Mouse (Mus musculus): ENCODE measurements around the gene Slc4a2. TPM values are rescaled to one million over a fixed set of nuclear protein-coding genes. Genes with fewer than 3 reads are reported as not detected.

Slc4a2 gene
- polyA plus RNA-seq, 1 experiment from 2014 or later, result 11.5 TPM

DNA sequence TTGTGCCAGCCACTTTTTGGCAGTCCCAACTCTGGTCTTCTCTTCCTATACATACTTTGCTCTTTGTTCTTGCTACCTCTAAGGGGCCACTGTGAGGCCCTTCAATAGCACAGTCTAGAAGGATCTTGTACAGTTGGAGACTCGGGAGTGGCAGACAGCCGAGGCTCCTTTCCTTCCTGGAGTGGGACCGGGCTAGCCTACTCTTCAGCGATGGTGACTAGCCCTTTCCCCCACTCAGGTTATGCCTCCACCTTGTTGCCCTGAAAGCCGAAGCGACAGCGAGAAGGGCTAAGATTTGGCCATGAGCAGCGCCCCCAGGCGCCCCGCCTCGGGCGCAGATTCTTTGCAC is 3.6 kb downstream of the Slc4a2 start:
- Histone ChIP-seq H3K27me3 (replicated peaks; ENCODE audit: control insufficient read depth, insufficient read depth, low read length) (peaks cover 3% of the 10 kb centered on the region; the same call in 1 of the 2 replicates), H3K27ac (ENCODE audit: low read depth, low read length) (no peak overlapping the region), H3K9me3 (replicated peaks; ENCODE audit: control insufficient read depth, low read length) (no peaks in the 10 kb centered on the region), H3K4me2 (ENCODE audit: low read length) (peak overlapping the region; percentile 69; the same call in 1 of the 2 replicates), H3K9ac (ENCODE audit: low read length) (no peak overlapping the region), H3K4me3 (ENCODE audit: low read depth, low read length) (no peak overlapping the region), H3K4me1 (ENCODE audit: control insufficient read depth, insufficient read depth, low read length) (peaks cover 40% of the 10 kb centered on the region), H3K36me3 (ENCODE audit: control insufficient read depth, insufficient read depth, low read length) (peaks cover 22% of the 10 kb centered on the region)
- DNase-seq (ENCODE audit: low spot score) (no peak), ATAC-seq (no peak)
- 9% methylated on average over 12 of the region's 12 CpGs for WGBS

DNA sequence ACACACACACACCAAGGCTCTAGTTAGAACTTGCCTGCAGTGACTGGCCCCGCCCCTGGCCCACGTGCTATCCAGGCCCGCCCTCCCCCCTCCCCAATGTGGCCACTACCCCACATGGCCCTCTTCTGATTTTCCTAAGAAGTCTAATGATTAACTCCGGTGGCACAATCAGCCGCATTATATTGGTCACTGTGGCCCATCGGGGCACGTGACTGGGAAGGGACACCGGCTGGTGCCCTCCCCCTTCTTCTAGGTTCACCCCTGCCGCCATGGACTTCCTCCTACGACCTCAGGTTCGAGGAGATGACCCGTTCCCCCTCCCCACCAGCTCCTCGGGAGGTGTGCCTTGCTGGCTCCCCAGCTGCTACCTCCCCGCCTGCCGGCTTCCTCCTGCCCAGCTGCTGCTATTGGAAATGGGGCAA is 4.4 kb downstream of the Slc4a2 start:
- DNase-seq (ENCODE audit: low spot score) (no peak), ATAC-seq (no peak)
- H3K9ac ChIP-seq (ENCODE audit: low read length), result no peak overlapping the region
- H3K9me3 ChIP-seq (replicated peaks; ENCODE audit: control insufficient read depth, low read length), result no peaks in the 10 kb centered on the region
- WGBS, result 5% methylated on average over 15 of the region's 15 CpGs
- H3K4me3 ChIP-seq (ENCODE audit: low read depth, low read length), result no peak overlapping the region
- no peak overlapping the region for H3K27ac ChIP-seq (ENCODE audit: low read depth, low read length)
- H3K36me3 ChIP-seq (ENCODE audit: control insufficient read depth, insufficient read depth, low read length), result peaks cover 30% of the 10 kb centered on the region
- no peak overlapping the region for H3K4me2 ChIP-seq (ENCODE audit: low read length)
- H3K27me3 ChIP-seq (replicated peaks; ENCODE audit: control insufficient read depth, insufficient read depth, low read length), result peaks cover 3% of the 10 kb centered on the region; the same call in 1 of the 2 replicates
- peaks cover 33% of the 10 kb centered on the region for H3K4me1 ChIP-seq (ENCODE audit: control insufficient read depth, insufficient read depth, low read length)

DNA sequence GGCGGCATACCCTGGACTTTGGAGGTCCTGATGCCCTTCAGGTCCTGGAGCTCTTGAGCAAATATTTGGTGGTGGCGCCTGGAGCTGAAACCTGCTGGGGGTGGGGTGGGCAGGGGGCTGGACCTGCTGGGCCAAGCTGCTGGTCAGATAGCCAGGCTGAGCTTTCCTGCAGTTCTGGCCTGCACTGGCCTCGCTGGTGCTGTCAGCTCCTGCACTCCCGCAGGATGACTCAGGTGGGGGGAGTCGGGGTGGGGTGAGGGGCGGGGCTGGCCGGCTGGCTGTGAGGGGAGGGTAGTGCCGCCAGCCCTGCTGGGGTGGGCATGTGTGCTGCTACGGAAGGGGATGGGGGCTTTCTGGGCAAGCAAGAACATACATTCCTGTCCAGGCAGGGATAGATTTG is 5.0 kb downstream of the Slc4a2 start:
- Histone ChIP-seq H3K4me3 (ENCODE audit: low read depth, low read length) (no peak overlapping the region), H3K36me3 (ENCODE audit: control insufficient read depth, insufficient read depth, low read length) (peaks cover 31% of the 10 kb centered on the region), H3K4me1 (ENCODE audit: control insufficient read depth, insufficient read depth, low read length) (peaks cover 32% of the 10 kb centered on the region), H3K9ac (ENCODE audit: low read length) (peak overlapping the region; percentile 35; the same call in 1 of the 2 replicates), H3K9me3 (replicated peaks; ENCODE audit: control insufficient read depth, low read length) (no peaks in the 10 kb centered on the region), H3K27ac (ENCODE audit: low read depth, low read length) (no peak overlapping the region), H3K27me3 (replicated peaks; ENCODE audit: control insufficient read depth, insufficient read depth, low read length) (peaks cover 3% of the 10 kb centered on the region; the same call in 1 of the 2 replicates), H3K4me2 (ENCODE audit: low read length) (no peak overlapping the region)
- WGBS, result 13% methylated on average over 9 of the region's 9 CpGs
- no peak for ATAC-seq
- DNase-seq (ENCODE audit: low spot score), result no peak

DNA sequence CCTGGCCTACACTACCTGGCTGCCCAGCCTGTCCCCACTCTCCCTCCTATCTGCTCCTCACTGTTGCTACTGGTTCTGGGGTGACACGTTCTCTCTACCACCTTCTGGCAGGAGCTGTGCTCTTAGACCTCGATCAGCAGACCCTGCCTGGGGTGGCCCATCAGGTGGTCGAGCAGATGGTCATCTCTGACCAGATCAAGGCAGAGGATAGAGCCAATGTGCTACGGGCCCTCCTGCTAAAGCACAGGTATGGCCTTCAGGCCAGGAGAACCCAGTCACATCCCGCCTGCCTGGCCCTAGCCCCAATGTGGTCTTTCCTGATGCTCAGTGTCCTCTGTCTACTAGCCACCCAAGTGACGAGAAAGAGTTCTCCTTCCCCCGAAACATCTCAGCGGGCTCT is 10.4 kb downstream of the Slc4a2 start:
- no peaks in the 10 kb centered on the region for H3K27me3 ChIP-seq (replicated peaks; ENCODE audit: control insufficient read depth, insufficient read depth, low read length)
- H3K4me1 ChIP-seq (ENCODE audit: control insufficient read depth, insufficient read depth, low read length), result no peaks in the 10 kb centered on the region
- 93% methylated on average over 8 of the region's 8 CpGs for WGBS
- H3K4me3 ChIP-seq (ENCODE audit: low read depth, low read length), result no peak overlapping the region
- peaks cover 62% of the 10 kb centered on the region for H3K36me3 ChIP-seq (ENCODE audit: control insufficient read depth, insufficient read depth, low read length)
- no peak overlapping the region for H3K27ac ChIP-seq (ENCODE audit: low read depth, low read length)
- no peak overlapping the region for H3K4me2 ChIP-seq (ENCODE audit: low read length)
- DNase-seq (ENCODE audit: low spot score), result no peak
- no peak for ATAC-seq
- no peak overlapping the region for H3K9ac ChIP-seq (ENCODE audit: low read length)
- no peaks in the 10 kb centered on the region for H3K9me3 ChIP-seq (replicated peaks; ENCODE audit: control insufficient read depth, low read length)

DNA sequence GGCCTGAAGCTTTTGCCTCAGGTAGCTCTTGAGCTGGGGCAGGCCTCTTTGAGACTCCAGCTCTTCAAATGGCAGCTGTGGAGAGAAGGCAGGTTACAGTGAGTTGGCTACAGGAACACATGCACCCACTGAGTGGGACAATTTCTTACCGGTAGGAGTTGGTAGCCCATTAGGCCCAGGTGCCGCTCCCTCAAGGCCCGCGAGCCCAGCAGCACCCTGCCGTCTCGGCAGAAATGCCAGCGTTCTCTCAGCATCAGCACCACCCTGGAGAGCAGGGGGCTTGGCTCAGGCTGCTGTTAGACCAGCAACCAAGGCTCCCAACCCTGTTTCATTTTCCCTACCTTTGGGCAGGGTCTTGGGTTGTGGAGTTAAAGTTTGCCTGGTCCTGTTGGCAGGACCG is 17.6 kb downstream of the Slc4a2 start:
- WGBS, result 96% methylated on average over 8 of the region's 8 CpGs
- H3K9ac ChIP-seq (ENCODE audit: low read length), result no peak overlapping the region
- H3K4me1 ChIP-seq (ENCODE audit: control insufficient read depth, insufficient read depth, low read length), result peaks cover 9% of the 10 kb centered on the region
- H3K4me3 ChIP-seq (ENCODE audit: low read depth, low read length), result no peak overlapping the region
- no peak overlapping the region for H3K27ac ChIP-seq (ENCODE audit: low read depth, low read length)
- ATAC-seq (no peak), DNase-seq (ENCODE audit: low spot score) (no peak)
- no peaks in the 10 kb centered on the region for H3K27me3 ChIP-seq (replicated peaks; ENCODE audit: control insufficient read depth, insufficient read depth, low read length)
- H3K9me3 ChIP-seq (replicated peaks; ENCODE audit: control insufficient read depth, low read length), result no peaks in the 10 kb centered on the region
- no peak overlapping the region for H3K4me2 ChIP-seq (ENCODE audit: low read length)
- H3K36me3 ChIP-seq (ENCODE audit: control insufficient read depth, insufficient read depth, low read length), result peaks cover 52% of the 10 kb centered on the region

DNA sequence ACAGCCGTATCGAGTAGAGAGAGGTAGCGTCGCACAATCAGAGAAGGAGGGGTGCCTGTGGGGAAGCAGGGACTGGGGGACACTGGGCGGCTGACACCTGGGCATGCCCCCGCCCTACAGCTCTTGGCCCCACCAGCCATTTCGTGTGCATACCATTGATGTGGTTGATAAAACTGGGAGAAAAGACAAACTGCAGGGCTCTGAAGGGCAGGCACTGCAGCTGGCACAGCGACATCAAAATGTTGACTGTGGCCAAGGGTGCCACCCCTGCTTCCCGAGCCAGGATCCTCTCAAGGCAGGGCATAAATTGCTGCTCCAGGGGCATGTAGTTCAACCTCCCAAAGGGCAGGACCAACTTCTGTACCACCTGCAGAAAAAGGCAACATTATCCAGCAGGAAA is 18.4 kb downstream of the Slc4a2 start:
- 89% methylated on average over 9 of the region's 9 CpGs for WGBS
- H3K36me3 ChIP-seq (ENCODE audit: control insufficient read depth, insufficient read depth, low read length), result peaks cover 49% of the 10 kb centered on the region
- no peak for DNase-seq (ENCODE audit: low spot score)
- no peak overlapping the region for H3K4me3 ChIP-seq (ENCODE audit: low read depth, low read length)
- no peak for ATAC-seq
- no peaks in the 10 kb centered on the region for H3K9me3 ChIP-seq (replicated peaks; ENCODE audit: control insufficient read depth, low read length)
- H3K9ac ChIP-seq (ENCODE audit: low read length), result no peak overlapping the region
- peaks cover 9% of the 10 kb centered on the region for H3K4me1 ChIP-seq (ENCODE audit: control insufficient read depth, insufficient read depth, low read length)
- H3K4me2 ChIP-seq (ENCODE audit: low read length), result no peak overlapping the region
- H3K27me3 ChIP-seq (replicated peaks; ENCODE audit: control insufficient read depth, insufficient read depth, low read length), result no peaks in the 10 kb centered on the region
- H3K27ac ChIP-seq (ENCODE audit: low read depth, low read length), result no peak overlapping the region

DNA sequence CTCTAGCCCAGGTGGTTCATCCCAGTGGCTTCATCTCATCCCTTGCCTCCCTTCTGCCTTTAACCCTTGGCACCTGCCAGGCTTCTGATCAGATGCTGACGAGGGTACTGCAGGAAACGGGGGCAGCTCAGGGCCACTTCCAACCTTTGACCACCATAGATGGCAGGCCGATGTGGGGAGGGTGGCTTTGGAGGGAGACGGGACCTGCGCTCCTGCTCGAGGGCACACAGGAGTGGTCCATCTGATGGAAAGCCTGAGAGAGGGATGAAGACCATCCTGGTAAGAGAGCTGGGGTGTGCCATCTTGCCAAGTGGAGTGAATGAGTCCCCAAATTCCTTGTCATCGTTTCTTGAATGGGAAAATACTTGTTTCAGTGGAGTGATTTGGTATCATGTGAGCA is 19.6 kb downstream of the Slc4a2 start:
- H3K4me1 ChIP-seq (ENCODE audit: control insufficient read depth, insufficient read depth, low read length), result peaks cover 18% of the 10 kb centered on the region
- no peak overlapping the region for H3K4me3 ChIP-seq (ENCODE audit: low read depth, low read length)
- no peaks in the 10 kb centered on the region for H3K9me3 ChIP-seq (replicated peaks; ENCODE audit: control insufficient read depth, low read length)
- ATAC-seq (no peak), DNase-seq (ENCODE audit: low spot score) (no peak)
- WGBS, result 92% methylated on average over 7 of the region's 7 CpGs
- no peak overlapping the region for H3K9ac ChIP-seq (ENCODE audit: low read length)
- H3K27ac ChIP-seq (ENCODE audit: low read depth, low read length), result no peak overlapping the region
- no peaks in the 10 kb centered on the region for H3K27me3 ChIP-seq (replicated peaks; ENCODE audit: control insufficient read depth, insufficient read depth, low read length)
- peaks cover 49% of the 10 kb centered on the region for H3K36me3 ChIP-seq (ENCODE audit: control insufficient read depth, insufficient read depth, low read length)
- no peak overlapping the region for H3K4me2 ChIP-seq (ENCODE audit: low read length)

DNA sequence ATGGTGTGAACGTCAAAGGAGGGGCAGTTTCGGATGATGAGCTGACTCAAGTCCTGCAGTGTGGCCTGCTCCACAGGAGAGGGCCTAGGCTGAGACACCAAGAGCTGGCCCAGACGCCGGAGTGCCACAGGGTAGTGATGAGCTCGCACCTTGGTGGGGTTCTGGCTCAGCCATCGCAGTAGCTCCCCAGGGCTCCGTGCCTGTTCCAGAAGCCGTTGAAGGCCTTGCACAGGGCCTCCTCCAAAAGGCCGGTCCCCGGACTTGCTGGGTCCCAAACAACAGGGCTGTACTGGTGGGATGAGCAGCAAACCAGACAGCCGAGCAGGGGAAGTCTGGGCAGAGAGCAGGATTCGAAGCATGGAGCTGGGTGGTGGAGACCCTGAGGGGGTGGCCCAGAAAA is 20.3 kb downstream of the Slc4a2 start:
- 85% methylated on average over 12 of the region's 12 CpGs for WGBS
- Histone ChIP-seq H3K4me3 (ENCODE audit: low read depth, low read length) (peak overlapping the region; percentile 96), H3K9me3 (replicated peaks; ENCODE audit: control insufficient read depth, low read length) (no peaks in the 10 kb centered on the region), H3K9ac (ENCODE audit: low read length) (peak overlapping the region; percentile 95; the same call in 1 of the 2 replicates), H3K4me1 (ENCODE audit: control insufficient read depth, insufficient read depth, low read length) (peaks cover 18% of the 10 kb centered on the region), H3K27ac (ENCODE audit: low read depth, low read length) (no peak overlapping the region), H3K4me2 (ENCODE audit: low read length) (peak overlapping the region; percentile 97), H3K27me3 (replicated peaks; ENCODE audit: control insufficient read depth, insufficient read depth, low read length) (no peaks in the 10 kb centered on the region), H3K36me3 (ENCODE audit: control insufficient read depth, insufficient read depth, low read length) (peaks cover 44% of the 10 kb centered on the region)
- ATAC-seq (no peak), DNase-seq (ENCODE audit: low spot score) (no peak)

DNA sequence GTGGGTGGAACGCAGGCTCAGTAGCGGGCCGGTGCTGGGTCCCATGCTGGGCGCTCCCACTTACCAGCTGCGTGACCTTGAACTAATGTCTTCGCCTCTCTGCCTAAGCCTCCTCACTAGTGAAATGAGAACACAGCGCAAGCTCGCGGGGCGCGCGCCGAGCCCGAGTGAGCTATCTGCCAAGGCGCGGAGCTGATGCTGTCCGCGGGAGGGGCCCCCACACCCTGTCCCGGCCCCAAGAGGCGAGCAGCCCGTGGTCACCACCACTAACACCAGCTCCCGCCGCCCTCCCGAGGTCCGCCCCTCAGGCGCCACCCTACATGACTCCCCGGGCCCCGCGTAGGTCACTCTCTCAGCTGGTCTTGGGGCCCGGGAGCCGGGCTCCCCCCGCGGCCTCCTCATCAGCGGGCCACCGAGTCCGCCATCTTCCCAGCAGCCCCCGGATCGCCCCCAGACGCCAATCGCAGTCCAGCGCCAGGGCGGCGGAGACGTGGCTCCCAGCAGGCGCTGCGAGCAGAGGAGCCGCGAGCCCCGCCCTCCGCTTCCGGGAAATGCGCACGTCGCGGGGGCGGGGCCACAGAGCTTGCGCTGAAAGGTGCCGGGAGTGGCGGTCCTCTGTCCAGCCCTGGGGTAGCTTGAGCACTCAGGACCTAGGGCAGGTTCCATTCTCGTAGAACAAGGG is 21.2 kb downstream of the Slc4a2 start, which contains the start of gene Fastk:
Gene Fastk, minus strand, starts transcription at position 542 of the 682 bp plus-strand sequence.
- peak within 1 kb of the TSS; percentile 96 for H3K4me3 ChIP-seq (ENCODE audit: low read depth, low read length)
- H3K27ac ChIP-seq (ENCODE audit: low read depth, low read length), result peak within 1 kb of the TSS; percentile 85
- ATAC-seq, result peak; percentile 90

More for the DNA sequence above, 21.2 kb downstream of the Slc4a2 start, which contains the start of gene Fastk:
- Histone ChIP-seq H3K36me3 (ENCODE audit: control insufficient read depth, insufficient read depth, low read length) (peaks cover 34% of the 10 kb centered on the region), H3K9me3 (replicated peaks; ENCODE audit: control insufficient read depth, low read length) (no peaks in the 10 kb centered on the region), H3K27me3 (replicated peaks; ENCODE audit: control insufficient read depth, insufficient read depth, low read length) (no peaks in the 10 kb centered on the region), H3K9ac (ENCODE audit: low read length) (peak within 1 kb of the TSS; percentile 95), H3K4me1 (ENCODE audit: control insufficient read depth, insufficient read depth, low read length) (peaks cover 18% of the 10 kb centered on the region), H3K4me2 (ENCODE audit: low read length) (peak within 1 kb of the TSS; percentile 97)
- DNase-seq (ENCODE audit: low spot score), result peak; percentile 97
- under 1% methylated on average over 59 of the region's 60 CpGs for WGBS

Data from forebrain, embryonic 14.5 days (tissue).